Mouse (Mus musculus) heart, embryonic 14.5 days (tissue): ENCODE data around the gene Vps11. TPM values are rescaled to one million over a fixed set of nuclear protein-coding genes. Genes with fewer than 3 reads are reported as not detected.

Source experiments
- ATAC-seq: fragments of 200-750 bp; cut with Nextera tagmentation; 2 replicates; pipeline ENCODE4 v1.8.0; 2017; ENCODE audit warnings: low read depth, moderate TSS enrichment; ENCODE audit not compliant: insufficient number of reproducible peaks, insufficient read depth, low FRiP score
- H3K27ac ChIP-seq, 2 experiments: fragments of 200-500 bp in 1 of 2; fragments of 300-500 bp in 1 of 2; sonication (generic) in 1 of 2; replicated peaks in 1 of 2; 2 replicates each; pipeline ENCODE4 v1.5.1; 2012 to 2014; ENCODE audit warnings: low read depth in 2 of 2, low read length in 2 of 2, control low read depth in 1 of 2, mild to moderate bottlenecking in 1 of 2, mixed read lengths in 1 of 2; ENCODE audit not compliant: control insufficient read depth in 1 of 2, insufficient read depth in 1 of 2
- H3K27me3 ChIP-seq: fragments of 300-500 bp; sonication (generic); 2 replicates; pipeline ENCODE4 v1.6.1; 2014; ENCODE audit warnings: mild to moderate bottlenecking, low read length, control low read depth; ENCODE audit not compliant: control insufficient read depth, insufficient read depth
- H3K36me3 ChIP-seq: fragments of 300-500 bp; sonication (generic); 2 replicates; pipeline ENCODE4 v1.6.1; 2014; ENCODE audit warnings: mild to moderate bottlenecking, control low read depth, low read length, mixed read lengths; ENCODE audit not compliant: control insufficient read depth, insufficient read depth
- H3K4me1 ChIP-seq, 2 experiments: fragments of 200-500 bp in 1 of 2; fragments of 300-500 bp in 1 of 2; sonication (generic) in 1 of 2; 2 replicates each; pipeline ENCODE4 v1.6.1; 2012 to 2014; ENCODE audit warnings: low read length in 2 of 2, control low read depth in 1 of 2, mixed read lengths in 1 of 2; ENCODE audit not compliant: control insufficient read depth in 2 of 2, insufficient read depth in 2 of 2
- H3K4me2 ChIP-seq: fragments of 300-500 bp; sonication (generic); 2 replicates; pipeline ENCODE4 v1.6.1; 2014; ENCODE audit warnings: mild to moderate bottlenecking, low read length
- H3K4me3 ChIP-seq, 2 experiments: fragments of 200-500 bp in 1 of 2; fragments of 300-500 bp in 1 of 2; sonication (generic) in 1 of 2; 2 replicates each; pipeline ENCODE4 v1.5.1; 2012 to 2014; ENCODE audit warnings: low read length in 2 of 2, mild to moderate bottlenecking in 2 of 2, control low read depth in 1 of 2, low read depth in 1 of 2, moderate library complexity in 1 of 2; ENCODE audit not compliant: control insufficient read depth in 1 of 2, insufficient read depth in 1 of 2
- H3K9ac ChIP-seq: fragments of 300-500 bp; sonication (generic); 2 replicates; pipeline ENCODE4 v1.6.1; 2014; ENCODE audit warnings: mild to moderate bottlenecking, low read length
- H3K9me3 ChIP-seq: fragments of 300-500 bp; sonication (generic); 2 replicates; pipeline ENCODE4 v1.6.1; 2016; ENCODE audit warnings: low read length, control low read depth; ENCODE audit not compliant: control insufficient read depth
- WGBS: fragments of 180-500 bp; shearing (Covaris S2); extraction: QIAGEN DNeasy Blood & Tissue Kit; methylation state at CpG from one replicate; pipeline ENCODE4 v1.1.7; 2014; 5-methylcytosine and 5-hydroxymethylcytosine counted together
- polyA plus RNA-seq: library from polyadenylated mRNA; unstranded; fragments of >200 nt; fragmentation: Nextera tagmentation; extraction: Ambion mirVana; gene quantifications from 2 replicates; pipeline ENCODE4 v1.2.1, GENCODE M21; 2014

The Vps11 gene
- polyA plus RNA-seq, 1 experiment from 2014 or later = 17.8 TPM

GRCm38 (mm10) chr9:44334396-44335330, 26.8 kb downstream of the Vps11 start, which contains the start of gene H2afx:
TSS of gene H2afx (plus strand) at chr9:44334694.
- Histone ChIP-seq H3K27me3 (no peaks in the 10 kb centered on the region), H3K4me3 (peak within 1 kb of the TSS; percentile 82 to 87), H3K36me3 (peaks cover 74% of the 10 kb centered on the region), H3K27ac (peak within 1 kb of the TSS; percentile 94 to 96), H3K4me1 (peaks cover 4 to 20% of the 10 kb centered on the region in 2 experiments; a peak in 3 of 4 replicates), H3K9ac (peak within 1 kb of the TSS; percentile 99), H3K9me3 (no peaks in the 10 kb centered on the region), H3K4me2 (peak within 1 kb of the TSS; percentile 68)
- ATAC-seq = peak; percentile 92
- under 1% methylated on average over 86 of the region's 91 CpGs for WGBS

- H3K4me2 ChIP-seq = no peak overlapping the region
- peaks cover 74% of the 10 kb centered on the region for H3K36me3 ChIP-seq
Measured at GRCm38 (mm10) chr9:44332918-44333638, 28.4 kb downstream of the Vps11 start.

GRCm38 (mm10) chr9:44330736-44331135, 30.7 kb downstream of the Vps11 start:
- peaks cover 59% of the 10 kb centered on the region for H3K36me3 ChIP-seq

More at GRCm38 (mm10) chr9:44332918-44333638, 28.4 kb downstream of the Vps11 start:
- ATAC-seq = no peak
- H3K4me1 ChIP-seq = peaks cover 4 to 20% of the 10 kb centered on the region in 2 experiments; a peak in 3 of 4 replicates
- no peaks in the 10 kb centered on the region for H3K27me3 ChIP-seq
- no peaks in the 10 kb centered on the region for H3K9me3 ChIP-seq
- H3K4me3 ChIP-seq = no peak overlapping the region
- WGBS = 94% methylated on average over 13 of the region's 13 CpGs
- no peak overlapping the region for H3K9ac ChIP-seq
- H3K27ac ChIP-seq = no peak overlapping the region

GRCm38 (mm10) chr9:44327926-44328325, 33.5 kb downstream of the Vps11 start:
- ATAC-seq = no peak
- Histone ChIP-seq H3K9me3 (no peaks in the 10 kb centered on the region), H3K4me3 (peak overlapping the region; percentile 80), H3K36me3 (peaks cover 49% of the 10 kb centered on the region), H3K27me3 (no peaks in the 10 kb centered on the region), H3K27ac (peak overlapping the region in 1 of 2 experiments; percentile 96; a peak in 2 of 4 replicates), H3K4me1 (peaks cover 7 to 13% of the 10 kb centered on the region in 2 experiments), H3K9ac (peak overlapping the region; percentile 94), H3K4me2 (peak overlapping the region; percentile 86)
- WGBS = 87% methylated on average over 5 of the region's 5 CpGs

More at GRCm38 (mm10) chr9:44330736-44331135, 30.7 kb downstream of the Vps11 start:
- Histone ChIP-seq H3K4me1 (peaks cover 7 to 11% of the 10 kb centered on the region in 2 experiments), H3K27ac (no peak overlapping the region), H3K9ac (no peak overlapping the region), H3K27me3 (no peaks in the 10 kb centered on the region), H3K9me3 (no peaks in the 10 kb centered on the region), H3K4me3 (no peak overlapping the region), H3K4me2 (no peak overlapping the region)
- no peak for ATAC-seq
- WGBS = 93% methylated on average over 6 of the region's 6 CpGs

- H3K4me2 ChIP-seq = peak overlapping the region; percentile 86
- peaks cover 7 to 13% of the 10 kb centered on the region in 2 experiments for H3K4me1 ChIP-seq
- under 1% methylated on average over 22 of the region's 22 CpGs for WGBS
- peak; percentile 52; the same call in 1 of the 2 replicates for ATAC-seq
- H3K27ac ChIP-seq = peak overlapping the region; percentile 90 to 96
- H3K4me3 ChIP-seq = peak overlapping the region; percentile 80
- H3K36me3 ChIP-seq = peaks cover 42% of the 10 kb centered on the region
- H3K9ac ChIP-seq = peak overlapping the region; percentile 94
- no peaks in the 10 kb centered on the region for H3K27me3 ChIP-seq
- no peaks in the 10 kb centered on the region for H3K9me3 ChIP-seq
Measured at GRCm38 (mm10) chr9:44327064-44327711, 34.3 kb downstream of the Vps11 start.

- H3K9ac ChIP-seq = peak overlapping the region; percentile 94
- peak overlapping the region; percentile 80 for H3K4me3 ChIP-seq
- peak overlapping the region; percentile 86 for H3K4me2 ChIP-seq
- H3K36me3 ChIP-seq = peaks cover 35% of the 10 kb centered on the region
- 0% methylated on average over 38 of the region's 38 CpGs for WGBS
- no peaks in the 10 kb centered on the region for H3K9me3 ChIP-seq
- peaks cover 7 to 13% of the 10 kb centered on the region in 2 experiments for H3K4me1 ChIP-seq
- peak; percentile 88 for ATAC-seq
- H3K27ac ChIP-seq = peak overlapping the region; percentile 90 to 96
- no peaks in the 10 kb centered on the region for H3K27me3 ChIP-seq
Measured at GRCm38 (mm10) chr9:44326371-44327063, 35.0 kb downstream of the Vps11 start.
